Mouse (Mus musculus) mouse embryonic stem cell (cell line): ENCODE results near the gene Caprin2.

Source experiments
- in situ Hi-C, 2 experiments: fragments of 300-500 bp; cut with MboI; formaldehyde crosslinking; loops; 1 replicate in 1 of 2; 3 replicates in 1 of 2; pipeline ENCODE4 v1.14.3; 2019 to 2020; ENCODE audit warnings: low sequenced_read_pairs in 2 of 2, low pct_unique_long_range_greater_than_20kb in 1 of 2, mixed read lengths in 1 of 2; ENCODE audit not compliant: unreplicated experiment in 1 of 2

Gene Caprin2

GRCm38 (mm10) chr6:148895773-148896506 lies at the start of gene Caprin2:
TSS of gene Caprin2 (minus strand) at chr6:148896237.
- in situ Hi-C loops = no loop called here

- in situ Hi-C loops = loop anchor here in 1 of 2 experiments (10.0 kb wide), 1 partner anchor 50 kb away; no protein-coding TSS in a partner anchor
Observed at GRCm38 (mm10) chr6:148944767-148945508, 48.9 kb upstream of the Caprin2 start.

- in situ Hi-C loops = loop anchor here in 1 of 2 experiments (10.0 kb wide), 1 partner anchor 50 kb away; no protein-coding TSS in a partner anchor
Observed at GRCm38 (mm10) chr6:148944344-148944766, 48.3 kb upstream of the Caprin2 start.

GRCm38 (mm10) chr6:148943695-148944094 lies 47.7 kb upstream of the Caprin2 start:
- in situ Hi-C loops = loop anchor here in 1 of 2 experiments (10.0 kb wide), 1 partner anchor 51 kb away; no protein-coding TSS in a partner anchor

- in situ Hi-C loops = loop anchor here in 1 of 2 experiments (10.0 kb wide), 1 partner anchor 52 kb away; no protein-coding TSS in a partner anchor
Observed at GRCm38 (mm10) chr6:148942406-148942805, 46.4 kb upstream of the Caprin2 start.

GRCm38 (mm10) chr6:148941880-148942279 lies 45.8 kb upstream of the Caprin2 start:
- in situ Hi-C loops = loop anchor here in 1 of 2 experiments (10.0 kb wide), 1 partner anchor 53 kb away; no protein-coding TSS in a partner anchor

- in situ Hi-C loops = loop anchor here in 1 of 2 experiments (10.0 kb wide), 1 partner anchor 54 kb away; no protein-coding TSS in a partner anchor
Observed at GRCm38 (mm10) chr6:148940383-148940782, 44.3 kb upstream of the Caprin2 start.

- in situ Hi-C loops = loop anchor here in 1 of 2 experiments (10.0 kb wide), 1 partner anchor 57 kb away; no protein-coding TSS in a partner anchor
Observed at GRCm38 (mm10) chr6:148937693-148938092, 41.7 kb upstream of the Caprin2 start.

- in situ Hi-C loops = loop anchor here in 1 of 2 experiments (10.0 kb wide), 1 partner anchor 60 kb away; no protein-coding TSS in a partner anchor
Observed at GRCm38 (mm10) chr6:148934961-148935590, 39.0 kb upstream of the Caprin2 start.

- in situ Hi-C loops = loop anchor here in 1 of 2 experiments (10.0 kb wide), 1 partner anchor 64 kb away; no protein-coding TSS in a partner anchor
Observed at GRCm38 (mm10) chr6:148931281-148931680, 35.2 kb upstream of the Caprin2 start.

- in situ Hi-C loops = loop anchor here (25.0 kb wide), 2 partner anchors 482 to 507 kb away; partner anchors contain the start of gene Tmtc1 (in 1 of the 2)
Observed at GRCm38 (mm10) chr6:148918841-148919398, 22.9 kb upstream of the Caprin2 start.

- in situ Hi-C loops = loop anchor here (25.0 kb wide), 2 partner anchors 480 to 505 kb away; partner anchors contain the start of gene Tmtc1 (in 1 of the 2)
Observed at GRCm38 (mm10) chr6:148917672-148918071, 21.6 kb upstream of the Caprin2 start.

- in situ Hi-C loops = loop anchor here (25.0 kb wide), 2 partner anchors 480 to 505 kb away; partner anchors contain the start of gene Tmtc1 (in 1 of the 2)
Observed at GRCm38 (mm10) chr6:148916817-148917216, 20.8 kb upstream of the Caprin2 start.

GRCm38 (mm10) chr6:148913938-148914337 lies 17.9 kb upstream of the Caprin2 start:
- in situ Hi-C loops = loop anchor here (25.0 kb wide), 2 partner anchors 477 to 502 kb away; partner anchors contain the start of gene Tmtc1 (in 1 of the 2)

- in situ Hi-C loops = loop anchor here (25.0 kb wide), 2 partner anchors 475 to 500 kb away; partner anchors contain the start of gene Tmtc1 (in 1 of the 2)
Observed at GRCm38 (mm10) chr6:148911906-148912305, 15.9 kb upstream of the Caprin2 start.

- in situ Hi-C loops = loop anchor here (25.0 kb wide), 2 partner anchors 470 to 495 kb away; partner anchors contain the start of gene Tmtc1 (in 1 of the 2)
Observed at GRCm38 (mm10) chr6:148906958-148907357, 10.9 kb upstream of the Caprin2 start.

GRCm38 (mm10) chr6:148902728-148903127 lies 6.7 kb upstream of the Caprin2 start:
- in situ Hi-C loops = loop anchor here (25.0 kb wide), 2 partner anchors 465 to 490 kb away; partner anchors contain the start of gene Tmtc1 (in 1 of the 2)
